Mouse (Mus musculus) midbrain, embryonic 10.5 days (tissue): ENCODE data around the gene Gm42669. TPM values are rescaled to one million over a fixed set of nuclear protein-coding genes. Genes with fewer than 3 reads are reported as not detected.

Source experiments
- DNase-seq: peaks from one replicate; pipeline ENCODE4 v3.0.0-alpha.2; 2017; ENCODE audit warnings: low spot score
- H3K27ac ChIP-seq: fragments of 300-500 bp; sonication (generic); replicated peaks from 2 replicates; pipeline ENCODE4 v1.5.1; 2016; ENCODE audit warnings: mild to moderate bottlenecking
- H3K27me3 ChIP-seq: fragments of 300-500 bp; sonication (generic); 2 replicates; pipeline ENCODE4 v1.6.1; 2016; ENCODE audit warnings: low read depth, mild to moderate bottlenecking; ENCODE audit not compliant: poor library complexity, severe bottlenecking
- H3K36me3 ChIP-seq: fragments of 300-500 bp; sonication (generic); 2 replicates; pipeline ENCODE4 v1.6.1; 2016; ENCODE audit warnings: mild to moderate bottlenecking, moderate library complexity
- H3K4me1 ChIP-seq: fragments of 300-500 bp; sonication (generic); 2 replicates; pipeline ENCODE4 v1.6.1; 2016
- H3K4me3 ChIP-seq: fragments of 300-500 bp; sonication (generic); 2 replicates; pipeline ENCODE4 v1.5.1; 2016; ENCODE audit warnings: mild to moderate bottlenecking, moderate library complexity
- H3K9me3 ChIP-seq: fragments of 300-500 bp; sonication (generic); replicated peaks from 2 replicates; pipeline ENCODE4 v1.6.1; 2016; ENCODE audit warnings: mild to moderate bottlenecking
- WGBS: fragments of 180-500 bp; shearing (Covaris S2); methylation state at CpG from one replicate; pipeline ENCODE4 v1.1.7; 2016; 5-methylcytosine and 5-hydroxymethylcytosine counted together
- polyA plus RNA-seq: library from polyadenylated mRNA; unstranded; fragments of >200 nt; fragmentation: Nextera tagmentation; extraction: Ambion mirVana; gene quantifications from 2 replicates; pipeline ENCODE4 v1.2.1, GENCODE M21; 2016

The Gm42669 gene
- polyA plus RNA-seq, 1 experiment from 2014 or later, result 0.15 TPM

- H3K36me3 ChIP-seq, result peaks cover 58% of the 10 kb centered on the region
- no peak overlapping the region for H3K4me3 ChIP-seq
- H3K27me3 ChIP-seq, result no peaks in the 10 kb centered on the region
- H3K4me1 ChIP-seq, result no peaks in the 10 kb centered on the region
- WGBS, result 95% methylated on average over 3 of the region's 3 CpGs
- no peak for DNase-seq
- H3K9me3 ChIP-seq, result no peaks in the 10 kb centered on the region
- no peak overlapping the region for H3K27ac ChIP-seq
Measured at GRCm38 (mm10) chr5:107621327-107621726, 113.9 kb downstream of the Gm42669 start.

Other genes starting within 250 kb of the Gm42669 start
- gene Tgfbr3, start 218.0 kb upstream of the Gm42669 start, polyA plus RNA-seq, result 7.2 and 7.4 TPM in 2 replicates
- 1.2 and 1.8 TPM in 2 replicates for gene Brdt, start 176.5 kb upstream of the Gm42669 start, polyA plus RNA-seq
- 0.57 and 0.99 TPM in 2 replicates for gene Ephx4, start 104.9 kb upstream of the Gm42669 start, polyA plus RNA-seq
- not detected in 2 replicates for gene Lpcat2b, start 76.1 kb upstream of the Gm42669 start, polyA plus RNA-seq
- 4.6 and 6.4 TPM in 2 replicates for gene Btbd8, start 69.6 kb upstream of the Gm42669 start, polyA plus RNA-seq
- gene 1700028K03Rik, start 27.1 kb downstream of the Gm42669 start, polyA plus RNA-seq, result 0.04 and 0.20 TPM in 2 replicates
- 15.9 and 18.9 TPM in 2 replicates for gene Rpap2, start 89.8 kb downstream of the Gm42669 start, polyA plus RNA-seq
- gene Glmn, start 90.3 kb downstream of the Gm42669 start, polyA plus RNA-seq, result 29.8 and 31.1 TPM in 2 replicates
- not detected in 2 replicates for gene Gfi1, start 218.4 kb downstream of the Gm42669 start, polyA plus RNA-seq